Mouse (Mus musculus) frontal cortex, adult 2 months (tissue): ENCODE data around the gene Cntnap2. TPM values are rescaled to one million over a fixed set of nuclear protein-coding genes. Genes with fewer than 3 reads are reported as not detected.
"Not testable (repeated sequence)": the region's sequence is repeated elsewhere in the genome, so short reads cannot be mapped to it uniquely, and the experiment has no call there.

Experiments used
- DNase-seq, 2 experiments: peaks; one replicate each; pipeline ENCODE4 v3.0.0; 2022; ENCODE audit warnings: low spot score in 1 of 2; ENCODE audit errors: extremely low spot score in 1 of 2
- polyA plus RNA-seq: library from polyadenylated mRNA; depleted of rRNA; stranded (reverse); fragments of >200 nt; gene quantifications from 2 replicates; pipeline ENCODE4 v1.2.3, GENCODE M21; 2012

Gene Cntnap2
- polyA plus RNA-seq, 1 experiment, result 53.0 TPM

- no peak for DNase-seq
Observed at GRCm38 (mm10) chr6:47272606-47273575, 2213.7 kb downstream of the Cntnap2 start.

DNA sequence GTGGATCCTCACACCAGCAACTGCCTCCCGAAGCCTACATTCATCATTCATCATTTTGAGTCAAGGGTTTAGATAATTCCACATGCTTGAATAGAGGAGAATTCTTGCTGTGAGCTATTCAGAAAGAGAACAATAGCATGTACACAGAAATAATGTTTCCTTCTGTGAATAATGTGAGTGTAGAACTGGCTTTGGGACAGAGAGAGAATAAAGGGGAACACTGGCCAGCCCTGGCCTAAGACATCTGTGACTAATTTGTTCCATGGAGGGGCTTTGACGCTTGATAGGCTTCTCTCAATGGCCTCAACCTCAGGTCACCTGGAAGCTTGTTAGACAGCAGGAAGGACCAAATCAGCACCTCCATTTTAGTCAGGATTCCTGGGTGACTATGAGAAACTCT lies 2215.9 kb downstream of the Cntnap2 start:
- DNase-seq, result no peak

DNA sequence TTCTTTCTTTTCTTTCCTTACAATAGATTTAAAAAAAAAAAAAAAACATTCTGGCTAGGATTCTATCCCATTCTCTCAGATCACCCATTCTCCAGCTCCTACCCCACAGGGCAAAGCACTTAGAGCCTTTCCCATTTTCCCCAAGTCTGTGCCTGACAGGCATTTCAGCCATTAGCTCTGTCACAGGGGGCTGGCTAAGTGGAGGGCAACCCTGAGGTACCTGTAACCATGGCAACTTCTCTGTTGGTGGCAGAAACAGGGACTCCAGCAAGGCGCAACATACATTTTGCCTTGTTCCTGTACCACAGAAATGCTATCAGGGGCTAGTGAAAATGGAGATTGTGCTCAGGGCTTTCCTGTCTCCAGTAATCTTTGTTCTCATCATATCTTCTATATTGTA lies 2220.0 kb downstream of the Cntnap2 start:
- no peak for DNase-seq

GRCm38 (mm10) chr6:47281584-47281983 lies 2222.4 kb downstream of the Cntnap2 start:
- DNase-seq, result no peak

GRCm38 (mm10) chr6:47284794-47285193 lies 2225.6 kb downstream of the Cntnap2 start:
- DNase-seq, result no peak

GRCm38 (mm10) chr6:47285742-47286141 lies 2226.6 kb downstream of the Cntnap2 start:
- no peak for DNase-seq

DNA sequence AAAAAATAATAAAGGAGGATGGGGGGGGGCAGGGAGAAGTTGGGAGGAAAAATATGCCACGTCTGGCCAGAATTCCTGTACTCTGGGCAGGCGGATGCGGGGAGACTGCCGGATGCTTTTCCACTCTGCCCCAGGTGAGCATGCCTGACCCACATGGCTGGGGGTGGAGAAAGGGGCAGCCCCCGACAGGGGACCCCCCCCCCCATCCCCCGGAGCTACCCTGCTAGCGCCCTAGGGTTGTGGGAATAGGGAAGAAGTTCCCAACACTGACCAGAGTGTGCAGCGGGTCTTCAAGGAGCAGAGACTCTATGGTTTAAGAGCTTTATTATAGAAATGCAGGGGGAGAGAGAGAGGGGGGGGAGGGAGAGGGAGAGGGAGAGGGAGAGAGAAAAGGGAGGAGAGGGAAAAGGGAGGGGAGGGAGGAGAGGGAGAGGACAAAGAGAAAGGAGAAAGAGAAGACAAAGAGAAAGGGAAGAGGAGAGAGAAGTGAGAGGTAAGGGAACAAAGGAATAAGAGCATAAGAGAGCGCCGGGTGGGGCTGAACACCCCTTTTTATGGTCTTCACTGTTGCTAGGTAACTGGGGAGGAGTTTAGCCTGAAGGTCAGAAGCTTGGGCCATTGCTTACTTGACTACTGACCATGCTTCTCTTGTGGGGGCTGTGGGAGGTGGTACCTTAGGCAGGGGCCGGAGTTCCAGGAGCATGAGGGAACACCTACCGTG lies 2227.2 kb downstream of the Cntnap2 start:
- not testable (repeated sequence) for DNase-seq

- no peak for DNase-seq
Observed at GRCm38 (mm10) chr6:47287722-47288121, 2228.6 kb downstream of the Cntnap2 start.

DNA sequence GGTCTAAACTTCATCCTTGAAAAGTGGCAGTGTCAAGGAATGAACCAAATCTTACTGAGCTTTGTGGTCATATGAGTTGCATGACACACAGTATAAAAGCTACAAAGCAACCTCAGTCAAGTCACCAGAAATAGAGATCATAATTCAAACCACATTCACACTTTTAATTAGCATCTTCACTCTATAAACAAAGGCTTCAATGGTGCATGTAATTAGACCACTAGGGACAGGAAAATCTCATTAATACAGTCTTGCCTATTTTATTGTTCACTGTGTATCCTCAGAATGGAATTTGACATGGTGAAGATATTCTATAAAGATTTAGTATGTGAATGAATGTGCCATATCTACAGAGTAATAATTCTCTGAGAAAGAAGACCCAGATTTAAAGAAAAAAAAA lies 2232.8 kb downstream of the Cntnap2 start:
- DNase-seq, result no peak

GRCm38 (mm10) chr6:47292437-47292836 lies 2233.3 kb downstream of the Cntnap2 start:
- no peak for DNase-seq

GRCm38 (mm10) chr6:47294433-47294832 lies 2235.3 kb downstream of the Cntnap2 start:
- DNase-seq, result no peak

DNA sequence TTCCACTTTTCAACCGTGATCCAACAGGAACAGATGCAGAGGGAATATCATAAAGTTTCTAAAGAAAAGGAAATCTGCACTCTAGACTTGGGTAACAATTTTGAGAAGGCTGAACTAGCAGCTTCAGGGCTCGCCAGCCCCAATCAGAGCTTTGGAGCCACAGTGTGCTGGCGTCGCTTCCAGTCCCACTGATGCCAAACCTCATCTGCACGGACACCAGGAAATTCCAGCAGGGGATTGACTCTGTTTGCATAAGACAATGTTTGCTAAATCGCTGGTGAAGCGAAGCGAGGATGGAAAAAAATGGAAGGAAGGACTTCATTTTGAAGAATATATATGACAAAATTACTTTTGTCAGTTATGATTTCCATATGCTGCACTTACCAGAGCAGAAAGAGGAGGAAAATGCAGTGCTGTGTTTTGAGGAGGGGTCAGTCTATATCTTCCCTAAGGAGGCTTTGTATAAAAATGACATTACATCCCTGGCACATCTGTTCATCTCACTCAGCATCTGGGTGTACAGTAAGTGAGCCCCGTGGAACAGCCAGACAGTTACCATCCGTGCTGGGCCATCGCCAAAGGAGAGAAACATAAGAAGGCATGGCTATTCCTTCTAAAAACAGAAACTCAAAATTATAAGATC lies 2245.8 kb downstream of the Cntnap2 start:
- no peak for DNase-seq

DNA sequence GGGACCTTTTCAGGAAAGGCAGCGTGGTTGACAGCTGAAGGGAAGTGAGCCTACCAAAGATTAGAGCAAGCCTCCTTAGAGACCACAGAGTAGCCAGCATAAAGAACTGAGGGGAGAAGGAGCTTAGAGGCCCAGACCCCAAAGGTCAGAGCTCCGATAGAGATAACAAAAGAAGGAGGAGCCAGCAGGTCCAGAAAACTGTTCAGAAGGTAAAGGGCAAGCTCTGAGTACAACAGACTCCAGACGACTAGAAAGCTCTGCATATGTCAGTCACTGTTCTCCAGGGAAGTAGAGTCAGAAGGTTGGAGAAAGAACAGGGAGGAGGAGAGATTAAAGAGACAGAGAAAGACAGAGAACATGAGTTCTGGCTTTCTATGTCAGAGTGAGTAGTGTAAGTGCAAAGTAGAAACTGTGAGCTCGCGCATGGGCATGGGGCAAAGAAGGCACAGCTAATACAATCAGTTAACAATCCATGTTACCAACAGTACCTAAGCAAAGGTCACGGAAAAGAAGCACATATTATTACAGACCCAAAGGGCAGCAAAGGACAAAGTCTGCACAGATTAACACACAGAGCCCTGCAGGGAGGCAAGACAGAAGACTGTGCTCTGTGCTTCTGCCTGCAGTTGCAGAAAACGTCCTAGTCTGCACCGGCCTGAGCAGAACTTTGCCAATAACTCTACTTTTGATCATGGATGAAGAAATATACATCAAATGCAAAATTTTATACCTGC lies 2247.1 kb downstream of the Cntnap2 start:
- DNase-seq, result no peak

DNA sequence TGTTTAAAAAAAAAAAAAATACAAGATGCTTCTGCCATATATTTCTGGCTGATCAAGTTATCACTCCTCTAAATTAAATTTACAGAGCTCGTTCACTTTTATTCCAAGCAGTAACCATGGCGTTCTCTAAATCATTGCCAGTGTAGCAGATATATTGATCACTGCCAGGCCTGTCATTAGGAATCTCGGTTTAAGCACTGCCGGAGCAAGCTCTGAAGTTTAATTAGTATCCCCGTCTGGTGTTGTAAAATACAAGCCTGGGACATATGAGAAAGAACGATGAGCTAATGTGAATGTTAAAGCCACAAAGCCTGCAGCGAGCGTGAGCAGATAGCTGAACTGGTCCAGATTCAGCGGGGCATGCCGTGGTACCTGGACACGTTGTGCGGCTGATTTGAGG lies 2247.8 kb downstream of the Cntnap2 start:
- DNase-seq, result no peak

GRCm38 (mm10) chr6:47314507-47315334 lies 2255.6 kb downstream of the Cntnap2 start:
- peak in 1 of 2 experiments; percentile 78 for DNase-seq

GRCm38 (mm10) chr6:47315454-47315853 lies 2256.3 kb downstream of the Cntnap2 start:
- no peak for DNase-seq

DNA sequence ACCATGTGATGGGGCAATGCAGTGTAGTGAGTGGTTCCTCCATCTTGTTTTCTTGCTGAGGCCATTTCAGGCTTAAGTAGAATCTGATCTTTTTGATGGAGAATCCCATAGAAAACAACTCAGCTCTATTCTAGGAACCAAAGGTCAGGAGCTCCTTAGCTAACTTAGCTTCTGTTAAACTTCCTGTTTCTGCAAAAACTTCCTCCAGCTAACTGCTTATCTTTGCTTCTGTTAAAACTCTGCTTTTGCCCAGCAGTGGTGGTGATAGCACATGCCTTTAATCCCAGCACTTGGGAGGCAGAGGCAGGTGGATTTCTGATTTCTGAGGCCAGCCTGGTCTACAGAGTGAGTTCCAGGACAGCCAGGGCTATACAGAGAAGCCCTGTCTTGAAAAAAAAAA lies 2258.1 kb downstream of the Cntnap2 start:
- no peak for DNase-seq

DNA sequence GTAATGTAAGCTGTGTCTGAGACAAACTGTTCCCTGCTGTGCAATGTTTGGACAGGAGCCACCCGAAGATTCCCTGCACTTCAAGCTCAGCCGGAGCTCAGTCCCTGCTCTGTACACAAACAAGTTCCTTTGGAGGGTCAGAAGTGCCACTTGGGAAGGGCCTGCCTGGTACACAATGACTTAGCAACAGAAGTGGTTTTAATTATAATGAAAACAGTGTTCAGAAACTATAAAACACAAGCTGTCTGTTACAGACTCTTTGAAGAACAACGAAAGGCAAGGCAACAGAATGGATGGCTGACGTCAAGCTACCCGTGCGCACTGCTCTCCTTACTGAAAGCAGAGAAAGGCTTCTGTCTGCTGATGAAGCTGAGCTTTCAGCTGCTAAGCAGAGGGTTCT lies 2259.5 kb downstream of the Cntnap2 start:
- DNase-seq, result peak; percentile 28 to 61

DNA sequence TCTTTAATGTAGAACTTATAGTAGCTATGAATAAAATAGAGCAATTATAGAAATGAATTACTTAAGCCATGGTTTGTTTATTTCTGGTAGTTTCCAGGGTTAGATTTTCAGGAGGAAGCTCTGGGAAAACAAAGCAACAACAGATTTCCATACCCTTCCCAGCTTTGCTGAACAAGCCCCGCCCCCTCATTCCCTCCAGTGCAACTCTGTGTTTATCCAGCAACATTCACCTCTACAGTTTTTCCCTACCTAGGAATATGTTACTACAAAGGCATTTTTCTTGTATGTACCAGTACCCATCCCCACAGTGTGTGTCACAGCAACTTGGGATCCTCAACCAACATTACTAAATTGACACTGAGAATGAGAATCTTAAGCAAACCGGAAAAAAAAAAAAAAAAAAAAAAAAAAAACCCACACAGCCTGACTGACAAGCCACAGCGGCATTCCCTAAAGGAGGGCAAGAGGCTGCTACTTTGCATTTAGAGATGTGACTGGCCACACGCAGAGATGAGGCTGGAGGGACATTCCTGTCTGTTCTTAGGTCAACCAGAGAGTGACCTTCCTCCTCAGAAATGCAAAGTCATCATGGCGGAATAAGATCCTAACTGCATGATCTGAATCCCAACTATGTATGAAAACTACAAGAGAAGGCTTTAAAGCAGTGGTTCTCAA lies 2260.3 kb downstream of the Cntnap2 start:
- no peak for DNase-seq
